Mouse (Mus musculus): ENCODE results near the gene Gins1. TPM values are rescaled to one million over a fixed set of nuclear protein-coding genes. Genes with fewer than 3 reads are reported as not detected.

Gene Gins1
- polyA plus RNA-seq, 1 experiment = 7.5 TPM

GRCm38 (mm10) chr2:150918720-150919119 is 13.5 kb downstream of the Gins1 start:
- TF ChIP-seq TCF3 (IDR thresholded peaks at IDR 0.05; ENCODE audit: insufficient read length, low read depth) (no peak), SRF (IDR thresholded peaks at IDR 0.05; ENCODE audit: control insufficient read depth, insufficient read length, low read depth) (no peak), POLR2AphosphoS2 (IDR thresholded peaks at IDR 0.05; ENCODE audit: insufficient read length, low read depth) (no peak), POLR2A (IDR thresholded peaks at IDR 0.05; ENCODE audit: insufficient read length, low read depth) (no peak)
- Histone ChIP-seq H3K27me3 (ENCODE audit: control insufficient read depth, insufficient read depth, insufficient read length) (no peaks in the 10 kb centered on the region), H3K4me2 (ENCODE audit: low read depth) (no peak overlapping the region)

GRCm38 (mm10) chr2:150920543-150920942 is 15.3 kb downstream of the Gins1 start:
- no peaks in the 10 kb centered on the region for H3K36me3 ChIP-seq (ENCODE audit: control insufficient read depth, insufficient read depth)
- H3K4me2 ChIP-seq (ENCODE audit: low read depth) = no peak overlapping the region
- H3K4me3 ChIP-seq = no peak overlapping the region
- H3K79me2 ChIP-seq (ENCODE audit: control insufficient read depth, insufficient read depth) = no peaks in the 10 kb centered on the region
- no peaks in the 10 kb centered on the region for H3K27me3 ChIP-seq (ENCODE audit: control insufficient read depth, insufficient read depth, insufficient read length)
- no peak for TF ChIP-seq SRF (IDR thresholded peaks at IDR 0.05; ENCODE audit: control insufficient read depth, insufficient read length, low read depth)
- no peak for TF ChIP-seq REST (IDR thresholded peaks at IDR 0.05; ENCODE audit: insufficient read depth, insufficient read length)
- no peak for TF ChIP-seq MAX (IDR thresholded peaks at IDR 0.05; ENCODE audit: low read depth)
- no peak for TF ChIP-seq POLR2A (IDR thresholded peaks at IDR 0.05; ENCODE audit: insufficient read length, low read depth)
- TF ChIP-seq MYOD1 (IDR thresholded peaks at IDR 0.05; ENCODE audit: control insufficient read depth in 1 of 3, insufficient read length in 2 of 3, low read depth in 2 of 3) = no peak
- TF ChIP-seq E2F4 (IDR thresholded peaks at IDR 0.05; ENCODE audit: insufficient read depth) = no peak
- no peak for TF ChIP-seq MYOG (IDR thresholded peaks at IDR 0.05; ENCODE audit: control insufficient read depth in 1 of 3, insufficient read depth in 1 of 3, insufficient read length in 2 of 3, low read depth in 2 of 3)
- TF ChIP-seq CEBPB (IDR thresholded peaks at IDR 0.05; ENCODE audit: insufficient read depth, poor library complexity, severe bottlenecking) = no peak
- no peak for TF ChIP-seq TCF3 (IDR thresholded peaks at IDR 0.05; ENCODE audit: insufficient read length, low read depth)
- TF ChIP-seq TCF12 (IDR thresholded peaks at IDR 0.05; ENCODE audit: insufficient read depth, poor library complexity, severe bottlenecking) = no peak
- TF ChIP-seq USF1 (IDR thresholded peaks at IDR 0.05; ENCODE audit: low read depth) = no peak
- TF ChIP-seq POLR2AphosphoS2 (IDR thresholded peaks at IDR 0.05; ENCODE audit: insufficient read length, low read depth) = no peak
- no peak overlapping the region for H3ac ChIP-seq (ENCODE audit: control insufficient read depth, insufficient read length)

More at GRCm38 (mm10) chr2:150918720-150919119, 13.5 kb downstream of the Gins1 start:
- Histone ChIP-seq H3K4me3 (no peak overlapping the region), H3K36me3 (ENCODE audit: control insufficient read depth, insufficient read depth) (no peaks in the 10 kb centered on the region), H3K79me2 (ENCODE audit: control insufficient read depth, insufficient read depth) (no peaks in the 10 kb centered on the region), H3ac (ENCODE audit: control insufficient read depth, insufficient read length) (no peak overlapping the region)

- no peak overlapping the region for H3K4me2 ChIP-seq (ENCODE audit: low read depth)
- H3K79me2 ChIP-seq (ENCODE audit: control insufficient read depth, insufficient read depth) = no peaks in the 10 kb centered on the region
- no peaks in the 10 kb centered on the region for H3K36me3 ChIP-seq (ENCODE audit: control insufficient read depth, insufficient read depth)
- H3K4me3 ChIP-seq = no peak overlapping the region
- H3K27me3 ChIP-seq (ENCODE audit: control insufficient read depth, insufficient read depth, insufficient read length) = no peaks in the 10 kb centered on the region
- no peak for TF ChIP-seq POLR2A (IDR thresholded peaks at IDR 0.05; ENCODE audit: insufficient read length, low read depth)
- TF ChIP-seq MYOD1 (IDR thresholded peaks at IDR 0.05; ENCODE audit: control insufficient read depth in 1 of 3, insufficient read length in 2 of 3, low read depth in 2 of 3) = no peak
- TF ChIP-seq MYOG (IDR thresholded peaks at IDR 0.05; ENCODE audit: control insufficient read depth in 1 of 3, insufficient read depth in 1 of 3, insufficient read length in 2 of 3, low read depth in 2 of 3) = no peak
- no peak overlapping the region for H3ac ChIP-seq (ENCODE audit: control insufficient read depth, insufficient read length)
Observed at GRCm38 (mm10) chr2:150921697-150922096, 16.5 kb downstream of the Gins1 start.

- Histone ChIP-seq H3K79me2 (ENCODE audit: control insufficient read depth, insufficient read depth) (no peaks in the 10 kb centered on the region), H3K27me3 (ENCODE audit: control insufficient read depth, insufficient read depth, insufficient read length) (no peaks in the 10 kb centered on the region)
- TF ChIP-seq CEBPB (IDR thresholded peaks at IDR 0.05; ENCODE audit: insufficient read depth, poor library complexity, severe bottlenecking) = no peak
- TF ChIP-seq POLR2AphosphoS2 (IDR thresholded peaks at IDR 0.05; ENCODE audit: insufficient read length, low read depth) = no peak
- TF ChIP-seq REST (IDR thresholded peaks at IDR 0.05; ENCODE audit: insufficient read depth, insufficient read length) = no peak
- no peak for TF ChIP-seq MAX (IDR thresholded peaks at IDR 0.05; ENCODE audit: low read depth)
- TF ChIP-seq TCF12 (IDR thresholded peaks at IDR 0.05; ENCODE audit: insufficient read depth, poor library complexity, severe bottlenecking) = no peak
- TF ChIP-seq TCF3 (IDR thresholded peaks at IDR 0.05; ENCODE audit: insufficient read length, low read depth) = no peak
- TF ChIP-seq SRF (IDR thresholded peaks at IDR 0.05; ENCODE audit: control insufficient read depth, insufficient read length, low read depth) = no peak
- TF ChIP-seq MYOG (IDR thresholded peaks at IDR 0.05; ENCODE audit: control insufficient read depth in 1 of 3, insufficient read depth in 1 of 3, insufficient read length in 2 of 3, low read depth in 2 of 3) = no peak
- TF ChIP-seq POLR2A (IDR thresholded peaks at IDR 0.05; ENCODE audit: insufficient read length, low read depth) = no peak
- no peak for TF ChIP-seq E2F4 (IDR thresholded peaks at IDR 0.05; ENCODE audit: insufficient read depth)
- TF ChIP-seq USF1 (IDR thresholded peaks at IDR 0.05; ENCODE audit: low read depth) = no peak
- TF ChIP-seq MYOD1 (IDR thresholded peaks at IDR 0.05; ENCODE audit: control insufficient read depth in 1 of 3, insufficient read length in 2 of 3, low read depth in 2 of 3) = no peak
Observed at GRCm38 (mm10) chr2:150922165-150922564, 17.0 kb downstream of the Gins1 start.

GRCm38 (mm10) chr2:150923026-150923425 is 17.8 kb downstream of the Gins1 start:
- no peak overlapping the region for H3ac ChIP-seq (ENCODE audit: control insufficient read depth, insufficient read length)
- no peak overlapping the region for H3K4me3 ChIP-seq
- TF ChIP-seq E2F4 (IDR thresholded peaks at IDR 0.05; ENCODE audit: insufficient read depth) (no peak), USF1 (IDR thresholded peaks at IDR 0.05; ENCODE audit: low read depth) (no peak)
- H3K79me2 ChIP-seq (ENCODE audit: control insufficient read depth, insufficient read depth) = no peaks in the 10 kb centered on the region
- H3K4me2 ChIP-seq (ENCODE audit: low read depth) = no peak overlapping the region
- H3K27me3 ChIP-seq (ENCODE audit: control insufficient read depth, insufficient read depth, insufficient read length) = no peaks in the 10 kb centered on the region
- H3K36me3 ChIP-seq (ENCODE audit: control insufficient read depth, insufficient read depth) = no peaks in the 10 kb centered on the region

More at GRCm38 (mm10) chr2:150922165-150922564, 17.0 kb downstream of the Gins1 start:
- Histone ChIP-seq H3K4me3 (no peak overlapping the region), H3ac (ENCODE audit: control insufficient read depth, insufficient read length) (no peak overlapping the region), H3K4me2 (ENCODE audit: low read depth) (no peak overlapping the region), H3K36me3 (ENCODE audit: control insufficient read depth, insufficient read depth) (no peaks in the 10 kb centered on the region)

All from myocyte (in vitro differentiated cells).